Mouse (Mus musculus) intestine, embryonic 14.5 days (tissue): ENCODE measurements around the gene Rhoh. TPM values are rescaled to one million over a fixed set of nuclear protein-coding genes. Genes with fewer than 3 reads are reported as not detected.

Source experiments
- ATAC-seq: fragments of 200-750 bp; cut with Nextera tagmentation; replicated peaks from 2 replicates; pipeline ENCODE4 v1.8.0; 2017; ENCODE audit warnings: low read depth, moderate number of reproducible peaks, moderate TSS enrichment, moderate library complexity; ENCODE audit not compliant: low FRiP score, low TSS enrichment
- DNase-seq: peaks from one replicate; pipeline ENCODE4 v3.0.0-alpha.2; 2018; ENCODE audit warnings: low spot score
- H3K27ac ChIP-seq: fragments of 300-500 bp; sonication (generic); 2 replicates; pipeline ENCODE4 v1.5.1; 2014; ENCODE audit warnings: low read depth, mild to moderate bottlenecking, control low read depth
- H3K27me3 ChIP-seq: fragments of 300-500 bp; sonication (generic); replicated peaks from 2 replicates; pipeline ENCODE4 v1.6.1; 2014; ENCODE audit warnings: low read length, control low read depth; ENCODE audit not compliant: control insufficient read depth, insufficient read depth
- H3K36me3 ChIP-seq: fragments of 300-500 bp; sonication (generic); 2 replicates; pipeline ENCODE4 v1.6.1; 2014; ENCODE audit warnings: low read length, control low read depth; ENCODE audit not compliant: control insufficient read depth, insufficient read depth
- H3K4me1 ChIP-seq: fragments of 300-500 bp; sonication (generic); replicated peaks from 2 replicates; pipeline ENCODE4 v1.6.1; 2014; ENCODE audit warnings: low read length, control low read depth, mixed read lengths; ENCODE audit not compliant: control insufficient read depth, insufficient read depth
- H3K4me2 ChIP-seq: fragments of 300-500 bp; sonication (generic); 2 replicates; pipeline ENCODE4 v1.6.1; 2014; ENCODE audit warnings: low read length
- H3K4me3 ChIP-seq: fragments of 300-500 bp; sonication (generic); 2 replicates; pipeline ENCODE4 v1.5.1; 2014; ENCODE audit warnings: low read depth, low read length, control low read depth, mixed read lengths
- H3K9ac ChIP-seq: fragments of 300-500 bp; sonication (generic); 2 replicates; pipeline ENCODE4 v1.6.1; 2014; ENCODE audit warnings: mild to moderate bottlenecking, low read length
- H3K9me3 ChIP-seq: fragments of 300-500 bp; sonication (generic); 2 replicates; pipeline ENCODE4 v1.6.1; 2016; ENCODE audit warnings: low read length, control low read depth; ENCODE audit not compliant: control insufficient read depth
- WGBS: fragments of 180-500 bp; shearing (Covaris S2); extraction: QIAGEN DNeasy Blood & Tissue Kit; methylation state at CpG from one replicate; pipeline ENCODE4 v1.1.7; 2014; 5-methylcytosine and 5-hydroxymethylcytosine counted together
- polyA plus RNA-seq: library from polyadenylated mRNA; unstranded; fragments of >200 nt; fragmentation: Nextera tagmentation; extraction: Ambion mirVana; gene quantifications from 2 replicates; pipeline ENCODE4 v1.2.1, GENCODE M21; 2014

Rhoh gene
- polyA plus RNA-seq, 1 experiment from 2014 or later: 0.77 TPM

- Histone ChIP-seq H3K36me3 (peaks cover 3% of the 10 kb centered on the region; the same call in 1 of the 2 replicates), H3K9me3 (no peaks in the 10 kb centered on the region), H3K4me2 (no peak overlapping the region), H3K27me3 (no peaks in the 10 kb centered on the region), H3K4me3 (no peak overlapping the region), H3K4me1 (no peaks in the 10 kb centered on the region; the same call in 1 of the 2 replicates), H3K27ac (no peak overlapping the region), H3K9ac (no peak overlapping the region)
- DNase-seq: no peak
- WGBS: 89% methylated on average over 8 of the region's 8 CpGs
- ATAC-seq: no peak
Observed at GRCm38 (mm10) chr5:65833766-65834498, 27.1 kb upstream of the Rhoh start.

DNA sequence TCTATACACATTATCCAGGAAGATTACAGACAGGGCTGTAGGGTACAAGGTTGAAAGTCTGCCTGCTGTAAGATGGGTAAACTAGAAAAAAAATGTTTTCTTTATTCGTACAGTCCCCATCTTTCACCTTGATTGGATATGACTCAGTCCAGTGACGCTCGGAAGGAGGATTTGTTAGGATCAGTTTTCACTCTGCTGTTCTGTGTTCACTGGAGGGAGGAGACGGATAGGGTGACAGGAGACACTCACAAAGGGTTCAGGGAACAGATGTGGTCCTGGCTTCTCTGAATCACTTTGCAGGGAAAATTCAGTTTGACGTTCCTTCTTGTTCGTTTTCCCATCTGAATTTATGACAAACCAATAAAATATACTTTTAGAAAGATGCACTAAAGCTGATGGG, 23.0 kb upstream of the Rhoh start:
- Histone ChIP-seq H3K9ac (no peak overlapping the region), H3K4me1 (peaks cover 3% of the 10 kb centered on the region; the same call in 1 of the 2 replicates), H3K36me3 (no peaks in the 10 kb centered on the region), H3K4me2 (no peak overlapping the region), H3K27ac (no peak overlapping the region), H3K27me3 (no peaks in the 10 kb centered on the region), H3K9me3 (no peaks in the 10 kb centered on the region), H3K4me3 (no peak overlapping the region)
- ATAC-seq (no peak), DNase-seq (no peak)
- 47% methylated on average over 6 of the region's 6 CpGs for WGBS

DNA sequence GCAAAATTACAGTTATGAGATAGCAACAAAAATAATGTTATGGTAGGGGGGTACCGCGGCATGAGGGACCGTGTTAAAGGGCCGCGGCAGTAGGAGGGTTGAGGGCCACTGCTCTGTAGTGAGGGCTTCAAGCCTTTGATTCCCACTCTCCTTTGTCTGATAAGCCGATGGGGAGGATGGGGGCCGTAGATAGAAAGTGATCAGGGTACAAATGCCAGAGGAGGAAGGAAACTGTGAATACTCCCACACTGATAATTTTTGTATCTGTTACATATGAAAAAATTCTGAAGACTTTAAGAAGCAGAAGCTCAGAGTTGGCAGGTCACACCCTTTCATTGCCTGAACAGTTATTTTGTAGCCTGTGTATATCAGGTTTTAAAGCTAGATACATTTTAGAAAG, 18.1 kb upstream of the Rhoh start:
- Histone ChIP-seq H3K4me3 (no peak overlapping the region), H3K4me1 (peaks cover 3% of the 10 kb centered on the region; the same call in 1 of the 2 replicates), H3K9ac (no peak overlapping the region), H3K27me3 (no peaks in the 10 kb centered on the region), H3K9me3 (no peaks in the 10 kb centered on the region), H3K27ac (no peak overlapping the region), H3K4me2 (no peak overlapping the region), H3K36me3 (no peaks in the 10 kb centered on the region)
- DNase-seq: no peak
- no peak for ATAC-seq
- 95% methylated on average over 7 of the region's 7 CpGs for WGBS

DNA sequence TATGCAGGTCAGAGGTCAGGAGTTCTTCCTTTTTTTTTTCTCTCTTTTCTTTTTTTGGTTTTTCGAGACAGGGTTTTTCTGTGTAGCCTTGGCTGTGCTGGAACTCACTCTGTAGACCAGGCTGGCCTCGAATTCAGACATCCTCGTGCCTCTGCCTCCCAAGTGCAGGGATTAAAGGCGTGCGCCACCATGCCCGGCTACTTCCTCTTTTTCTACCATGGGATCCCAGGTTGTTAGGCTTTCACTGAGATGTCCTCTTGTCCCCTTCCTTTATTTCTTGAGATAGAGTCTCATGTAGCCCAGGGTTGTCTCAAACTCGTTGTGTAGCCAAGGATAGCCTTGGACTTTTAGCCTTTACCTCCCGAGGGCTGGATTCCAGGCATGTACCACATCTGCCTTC, 14.5 kb upstream of the Rhoh start:
- H3K4me3 ChIP-seq: no peak overlapping the region
- H3K36me3 ChIP-seq: no peaks in the 10 kb centered on the region
- no peak for DNase-seq
- no peaks in the 10 kb centered on the region for H3K9me3 ChIP-seq
- no peaks in the 10 kb centered on the region for H3K27me3 ChIP-seq
- ATAC-seq: no peak
- no peak overlapping the region for H3K4me2 ChIP-seq
- no peak overlapping the region for H3K9ac ChIP-seq
- no peak overlapping the region for H3K27ac ChIP-seq
- 85% methylated on average over 8 of the region's 8 CpGs for WGBS
- 0 out of 2 replicates have a peak, but pooled peaks cover 5% of the 10 kb centered on the region for H3K4me1 ChIP-seq

- ATAC-seq (no peak), DNase-seq (no peak)
- no peaks in the 10 kb centered on the region for H3K27me3 ChIP-seq
- no peak overlapping the region for H3K4me3 ChIP-seq
- H3K9me3 ChIP-seq: no peaks in the 10 kb centered on the region
- 79% methylated on average over 3 of the region's 3 CpGs for WGBS
- 0 out of 2 replicates have a peak, but pooled peaks cover 3% of the 10 kb centered on the region for H3K4me1 ChIP-seq
- H3K9ac ChIP-seq: no peak overlapping the region
- no peaks in the 10 kb centered on the region for H3K36me3 ChIP-seq
- H3K4me2 ChIP-seq: no peak overlapping the region
- H3K27ac ChIP-seq: no peak overlapping the region
Observed at GRCm38 (mm10) chr5:65846958-65847357, 14.1 kb upstream of the Rhoh start.

DNA sequence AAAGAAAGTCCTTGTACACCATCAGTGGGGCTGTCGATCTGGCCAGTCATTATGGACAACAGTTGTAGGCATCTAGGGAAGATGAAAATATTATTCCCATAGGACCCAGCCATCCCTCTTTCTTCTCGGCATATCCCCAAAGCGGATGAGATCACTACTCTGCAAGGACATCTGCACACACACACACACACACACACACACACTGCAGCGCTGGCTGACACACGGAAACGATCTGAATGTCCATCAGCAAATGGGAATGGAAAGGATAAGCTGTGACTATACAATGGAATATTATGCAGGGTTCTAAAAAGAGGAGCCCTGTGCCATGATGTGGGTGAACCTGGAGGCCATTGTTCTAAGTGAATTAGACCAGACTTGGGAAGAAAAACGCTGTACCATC, 13.4 kb upstream of the Rhoh start:
- no peaks in the 10 kb centered on the region for H3K9me3 ChIP-seq
- no peak overlapping the region for H3K4me2 ChIP-seq
- 88% methylated on average over 7 of the region's 7 CpGs for WGBS
- H3K36me3 ChIP-seq: no peaks in the 10 kb centered on the region
- no peak overlapping the region for H3K9ac ChIP-seq
- no peak for DNase-seq
- no peaks in the 10 kb centered on the region for H3K27me3 ChIP-seq
- no peak overlapping the region for H3K27ac ChIP-seq
- no peak overlapping the region for H3K4me3 ChIP-seq
- ATAC-seq: no peak
- H3K4me1 ChIP-seq: 0 out of 2 replicates have a peak, but pooled peaks cover 3% of the 10 kb centered on the region

DNA sequence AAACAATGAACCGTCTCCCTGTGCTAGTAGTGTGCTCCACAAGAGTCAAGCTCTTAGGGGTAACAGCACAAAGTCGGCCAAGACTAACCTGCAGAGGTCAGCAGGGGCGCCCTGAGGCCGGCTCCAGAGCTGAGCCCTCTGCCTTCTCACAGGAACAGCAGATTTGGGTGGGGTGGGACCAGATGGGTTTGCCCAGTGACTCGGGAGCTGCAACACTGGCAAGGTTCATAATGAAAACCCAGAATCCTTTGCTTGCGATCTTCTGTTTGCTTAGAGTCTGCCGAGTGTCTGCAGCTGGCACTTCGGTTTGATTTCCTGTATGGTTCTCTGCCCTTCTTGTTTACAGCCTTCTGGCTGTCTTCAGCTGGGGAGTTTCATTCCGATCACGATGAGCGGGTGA, 10.2 kb upstream of the Rhoh start:
- H3K4me2 ChIP-seq: no peak overlapping the region; the same call in 1 of the 2 replicates
- WGBS: 41% methylated on average over 11 of the region's 11 CpGs
- no peak for DNase-seq

DNA sequence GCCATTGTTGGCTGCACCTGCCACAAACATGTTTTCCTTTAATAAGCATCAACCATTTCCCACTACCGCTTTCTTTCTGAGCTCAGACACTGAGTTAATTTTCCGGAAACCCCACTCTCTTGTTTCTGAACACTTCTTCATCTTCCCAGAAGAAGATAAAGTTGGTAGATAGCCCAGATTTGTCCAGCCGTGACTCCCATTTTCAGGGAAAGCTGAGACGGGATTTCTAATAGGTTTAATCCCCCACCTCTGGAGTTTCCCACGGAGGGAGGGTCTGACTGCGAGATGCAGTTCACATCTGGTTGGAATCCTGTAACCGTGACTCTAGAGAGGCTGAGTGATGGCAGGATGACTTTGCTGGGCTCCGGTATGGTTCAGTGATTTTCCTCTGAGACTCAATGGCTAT, 6.2 kb upstream of the Rhoh start:
- no peaks in the 10 kb centered on the region for H3K9me3 ChIP-seq
- H3K4me1 ChIP-seq: 0 out of 2 replicates have a peak, but pooled peaks cover 8% of the 10 kb centered on the region
- DNase-seq: no peak
- no peaks in the 10 kb centered on the region for H3K36me3 ChIP-seq
- no peak overlapping the region for H3K9ac ChIP-seq
- no peak overlapping the region for H3K4me3 ChIP-seq
- H3K27ac ChIP-seq: no peak overlapping the region
- H3K27me3 ChIP-seq: no peaks in the 10 kb centered on the region
- ATAC-seq: no peak
- H3K4me2 ChIP-seq: no peak overlapping the region
- 72% methylated on average over 8 of the region's 8 CpGs for WGBS

More for the DNA sequence above, 10.2 kb upstream of the Rhoh start:
- Histone ChIP-seq H3K27ac (no peak overlapping the region), H3K4me3 (no peak overlapping the region), H3K27me3 (no peaks in the 10 kb centered on the region), H3K4me1 (0 out of 2 replicates have a peak, but pooled peaks cover 3% of the 10 kb centered on the region), H3K9ac (no peak overlapping the region), H3K9me3 (no peaks in the 10 kb centered on the region), H3K36me3 (no peaks in the 10 kb centered on the region)
- ATAC-seq: no peak

DNA sequence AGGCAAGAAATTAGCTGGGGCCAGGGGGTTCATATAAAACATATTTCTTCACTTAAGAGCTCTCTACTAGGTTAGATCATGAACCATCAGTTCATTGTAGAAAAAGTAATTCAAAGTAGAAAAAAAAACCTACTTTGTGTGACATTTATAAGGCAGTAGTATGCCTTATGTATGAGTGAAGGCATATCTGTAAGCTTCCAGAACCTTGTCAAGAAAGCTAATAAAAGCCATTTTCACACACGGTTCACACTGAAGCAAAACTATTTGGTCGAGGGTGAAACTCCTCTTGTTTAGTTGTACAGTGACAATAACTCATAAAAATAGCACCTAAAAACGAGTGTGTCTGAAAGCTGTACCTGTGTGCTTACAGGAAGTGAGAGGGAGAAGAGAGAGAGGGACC, 5.4 kb upstream of the Rhoh start:
- H3K27ac ChIP-seq: no peak overlapping the region
- 43% methylated on average over 3 of the region's 3 CpGs for WGBS
- no peak overlapping the region for H3K4me2 ChIP-seq
- DNase-seq (no peak), ATAC-seq (no peak)
- no peak overlapping the region for H3K9ac ChIP-seq
- H3K4me3 ChIP-seq: no peak overlapping the region
- 0 out of 2 replicates have a peak, but pooled peaks cover 8% of the 10 kb centered on the region for H3K4me1 ChIP-seq
- no peaks in the 10 kb centered on the region for H3K36me3 ChIP-seq
- H3K27me3 ChIP-seq: no peaks in the 10 kb centered on the region
- H3K9me3 ChIP-seq: no peaks in the 10 kb centered on the region
